Mouse (Mus musculus) thymus, adult 2 months (tissue): ENCODE data around the gene Btc. TPM values are rescaled to one million over a fixed set of nuclear protein-coding genes. Genes with fewer than 3 reads are reported as not detected.

Experiments used
- DNase-seq: peaks from one replicate; pipeline ENCODE4 v3.0.0; 2021
- H3K27ac ChIP-seq: fragments of 200-500 bp; 2 replicates; pipeline ENCODE4 v1.5.1; 2012; ENCODE audit warnings: low read length, control low read depth; ENCODE audit not compliant: control insufficient read depth, insufficient read depth
- H3K27me3 ChIP-seq: fragments of 200-500 bp; 2 replicates; pipeline ENCODE4 v1.6.1; 2012; ENCODE audit warnings: mild to moderate bottlenecking, low read length, moderate library complexity, mixed read lengths; ENCODE audit not compliant: control insufficient read depth, insufficient read depth
- H3K36me3 ChIP-seq: fragments of 200-500 bp; 2 replicates; pipeline ENCODE4 v1.6.1; 2012; ENCODE audit warnings: mild to moderate bottlenecking, low read length, moderate library complexity; ENCODE audit not compliant: control insufficient read depth, insufficient read depth
- H3K4me1 ChIP-seq: fragments of 200-500 bp; replicated peaks from 2 replicates; pipeline ENCODE4 v1.6.1; 2012; ENCODE audit warnings: low read length; ENCODE audit not compliant: control insufficient read depth, insufficient read depth
- H3K4me3 ChIP-seq: fragments of 200-500 bp; 2 replicates; pipeline ENCODE4 v1.5.1; 2012; ENCODE audit warnings: mild to moderate bottlenecking, low read length, control low read depth, moderate library complexity; ENCODE audit not compliant: control insufficient read depth, insufficient read depth
- CTCF ChIP-seq: fragments of 200-500 bp; IDR thresholded peaks from 2 replicates; pipeline ENCODE4 v1.5.1; 2012; ENCODE audit warnings: mild to moderate bottlenecking, control low read depth, low read length, moderate library complexity, borderline replicate concordance; ENCODE audit not compliant: control insufficient read depth, poor library complexity, insufficient read depth; ENCODE audit errors: extremely low read depth
- POLR2A ChIP-seq: fragments of 200-500 bp; IDR thresholded peaks from 2 replicates; pipeline ENCODE4 v1.6.1; 2012; ENCODE audit warnings: mild to moderate bottlenecking, low read length, control low read depth, moderate library complexity; ENCODE audit not compliant: control insufficient read depth, poor library complexity, insufficient read depth; ENCODE audit errors: extremely low read depth
- WGBS: fragments of 180-500 bp; shearing (Covaris S2); methylation state at CpG from one replicate; pipeline ENCODE4 v1.1.7; 2018; 5-methylcytosine and 5-hydroxymethylcytosine counted together
- polyA plus RNA-seq: library from polyadenylated mRNA; depleted of rRNA; stranded (reverse); fragments of >200 nt; gene quantifications from 2 replicates; pipeline ENCODE4 v1.2.3, GENCODE M21; 2012; rRNA removed

Btc gene
- 0.13 and 0.34 TPM in 2 replicates for polyA plus RNA-seq

GRCm38 (mm10) chr5:91402339-91403211 lies at the start of gene Btc:
Btc (minus strand) TSS chr5:91402994.
- no peak within 1 kb of the TSS for H3K27ac ChIP-seq
- no peaks in the 10 kb centered on the region for H3K27me3 ChIP-seq
- no peaks in the 10 kb centered on the region for H3K36me3 ChIP-seq
- TF ChIP-seq CTCF (peak; percentile 57; the same call in 1 of the 2 replicates), POLR2A (no peak)
- WGBS, result 1% methylated on average over 19 of the region's 19 CpGs
- peak; percentile 72 for DNase-seq
- H3K4me1 ChIP-seq, result peaks cover 6% of the 10 kb centered on the region; the same call in 1 of the 2 replicates
- H3K4me3 ChIP-seq, result peak within 1 kb of the TSS; percentile 48

DNA sequence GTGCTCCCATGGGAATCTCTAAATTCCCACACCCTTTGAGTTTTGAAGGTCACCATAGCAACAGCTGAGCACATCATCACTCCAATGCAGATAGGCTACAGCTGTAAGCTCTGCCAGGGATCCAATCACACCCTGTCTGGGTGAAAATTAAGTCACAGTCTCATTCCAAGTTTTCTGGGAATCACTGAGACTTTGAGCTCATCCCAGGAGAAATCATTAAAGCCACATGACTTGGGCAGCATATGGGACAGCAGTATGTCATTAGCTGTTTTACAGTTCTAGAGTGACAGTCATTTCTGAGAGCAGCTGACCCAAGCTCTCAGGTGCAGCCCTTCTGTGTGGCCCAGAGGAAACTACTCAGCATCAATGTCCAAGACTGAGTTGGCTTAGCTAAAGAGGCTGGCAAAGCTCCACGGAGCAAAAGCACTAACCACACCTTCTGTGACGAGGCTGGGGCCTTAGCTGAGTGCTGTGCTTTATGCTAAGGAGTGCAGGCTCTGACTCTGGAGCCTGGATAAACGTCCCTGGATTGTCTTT lies 42.3 kb upstream of the Btc start:
- no peak overlapping the region for H3K4me3 ChIP-seq
- no peaks in the 10 kb centered on the region for H3K4me1 ChIP-seq
- DNase-seq, result no peak
- no peak overlapping the region for H3K27ac ChIP-seq
- TF ChIP-seq POLR2A, result no peak
- no peak for TF ChIP-seq CTCF
- H3K36me3 ChIP-seq, result no peaks in the 10 kb centered on the region
- H3K27me3 ChIP-seq, result no peaks in the 10 kb centered on the region
- WGBS, result 40% methylated on average over 3 of the region's 3 CpGs

DNA sequence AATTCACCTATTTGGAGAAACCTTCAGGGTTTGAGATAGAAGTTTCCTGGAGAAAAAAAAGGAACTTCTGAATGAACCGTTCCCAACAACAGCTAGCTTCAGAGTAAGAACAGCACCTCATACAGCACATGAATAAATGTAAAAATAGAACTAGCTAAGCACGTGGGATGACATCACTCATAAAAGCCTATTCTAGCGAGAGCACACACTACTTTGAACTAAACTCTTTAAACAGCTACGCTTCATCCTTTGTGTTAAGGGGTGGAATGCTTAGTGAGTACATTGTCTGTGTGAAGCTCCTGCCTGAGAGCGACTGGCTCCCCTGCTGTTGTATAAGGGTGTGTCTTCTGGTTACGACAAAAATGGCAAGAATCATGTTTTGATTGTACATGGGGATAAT lies 33.8 kb upstream of the Btc start:
- no peak overlapping the region for H3K27ac ChIP-seq
- no peak overlapping the region for H3K4me3 ChIP-seq
- H3K4me1 ChIP-seq, result no peaks in the 10 kb centered on the region
- TF ChIP-seq CTCF (no peak), POLR2A (no peak)
- H3K27me3 ChIP-seq, result no peaks in the 10 kb centered on the region
- DNase-seq, result no peak
- 30% methylated on average over 6 of the region's 6 CpGs for WGBS
- no peaks in the 10 kb centered on the region for H3K36me3 ChIP-seq

- no peak overlapping the region for H3K4me3 ChIP-seq
- H3K36me3 ChIP-seq, result no peaks in the 10 kb centered on the region
- H3K27me3 ChIP-seq, result no peaks in the 10 kb centered on the region
- no peak overlapping the region for H3K27ac ChIP-seq
- H3K4me1 ChIP-seq, result no peaks in the 10 kb centered on the region
- WGBS, result 83% methylated on average over 6 of the region's 6 CpGs
- DNase-seq, result no peak
- TF ChIP-seq POLR2A (no peak), CTCF (no peak)
These were observed 32.2 kb upstream of the Btc start for GRCm38 (mm10) chr5:91434723-91435658.

DNA sequence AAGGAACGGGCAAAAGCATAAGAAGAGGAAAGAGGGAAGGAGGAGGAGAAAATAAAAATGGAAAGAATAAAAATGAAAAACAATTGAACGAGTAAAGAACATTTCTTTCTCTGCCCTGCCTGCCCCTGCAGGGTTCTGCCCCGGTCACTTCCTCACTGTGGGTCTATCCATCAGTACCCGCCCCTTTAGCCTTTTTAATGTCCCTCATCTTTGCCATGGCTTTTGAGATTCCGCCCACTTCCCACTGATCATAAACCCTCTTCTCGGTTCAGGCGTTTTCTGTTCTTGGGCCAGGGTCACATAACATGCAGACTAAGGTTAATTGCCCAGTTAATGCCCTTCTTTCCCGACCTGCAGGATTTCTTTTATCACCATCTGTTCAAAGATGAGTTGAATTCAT lies 25.8 kb upstream of the Btc start:
- Histone ChIP-seq H3K4me3 (no peak overlapping the region), H3K36me3 (no peaks in the 10 kb centered on the region), H3K4me1 (no peaks in the 10 kb centered on the region), H3K27me3 (no peaks in the 10 kb centered on the region), H3K27ac (no peak overlapping the region)
- TF ChIP-seq CTCF (no peak), POLR2A (no peak)
- DNase-seq, result no peak
- WGBS, result 77% methylated on average over 8 of the region's 8 CpGs

GRCm38 (mm10) chr5:91413814-91414213 lies 11.0 kb upstream of the Btc start:
- H3K4me3 ChIP-seq, result no peak overlapping the region
- TF ChIP-seq CTCF (no peak), POLR2A (no peak)
- no peak for DNase-seq
- no peaks in the 10 kb centered on the region for H3K36me3 ChIP-seq
- H3K27ac ChIP-seq, result no peak overlapping the region
- no peaks in the 10 kb centered on the region for H3K4me1 ChIP-seq
- no peaks in the 10 kb centered on the region for H3K27me3 ChIP-seq
- 96% methylated on average over 8 of the region's 8 CpGs for whole genome bisulfite sequencing
